Mouse (Mus musculus) liver, embryonic 12.5 days (tissue): ENCODE data around the gene Cdkn1b. TPM values are rescaled to one million over a fixed set of nuclear protein-coding genes. Genes with fewer than 3 reads are reported as not detected.

Experiments
- ATAC-seq: fragments of 200-750 bp; cut with Nextera tagmentation; 2 replicates; pipeline ENCODE4 v1.8.0; 2017; ENCODE audit warnings: moderate number of reproducible peaks, mild to moderate bottlenecking, moderate library complexity
- H3K27ac ChIP-seq: fragments of 300-500 bp; sonication (generic); 2 replicates; pipeline ENCODE4 v1.5.1; 2016; ENCODE audit warnings: mild to moderate bottlenecking
- H3K27me3 ChIP-seq: fragments of 300-500 bp; sonication (generic); replicated peaks from 2 replicates; pipeline ENCODE4 v1.6.1; 2016; ENCODE audit warnings: mild to moderate bottlenecking, moderate library complexity
- H3K36me3 ChIP-seq: fragments of 300-500 bp; sonication (generic); 2 replicates; pipeline ENCODE4 v1.6.1; 2016; ENCODE audit warnings: mild to moderate bottlenecking, moderate library complexity
- H3K4me1 ChIP-seq: fragments of 300-500 bp; sonication (generic); 2 replicates; pipeline ENCODE4 v1.6.1; 2016
- H3K4me2 ChIP-seq: fragments of 300-500 bp; sonication (generic); 2 replicates; pipeline ENCODE4 v1.6.1; 2016; ENCODE audit warnings: mild to moderate bottlenecking, moderate library complexity
- H3K4me3 ChIP-seq: fragments of 300-500 bp; sonication (generic); 2 replicates; pipeline ENCODE4 v1.5.1; 2016; ENCODE audit warnings: mild to moderate bottlenecking, moderate library complexity
- H3K9ac ChIP-seq: fragments of 300-500 bp; sonication (generic); 2 replicates; pipeline ENCODE4 v1.6.1; 2016; ENCODE audit warnings: mild to moderate bottlenecking, moderate library complexity
- H3K9me3 ChIP-seq: fragments of 300-500 bp; sonication (generic); replicated peaks from 2 replicates; pipeline ENCODE4 v1.6.1; 2016; ENCODE audit warnings: mild to moderate bottlenecking, moderate library complexity
- WGBS: fragments of 180-500 bp; shearing (Covaris S2); methylation state at CpG from one replicate; pipeline ENCODE4 v1.1.7; 2016; ENCODE audit not compliant: insufficient replicate concordance; 5-methylcytosine and 5-hydroxymethylcytosine counted together
- polyA plus RNA-seq: library from polyadenylated mRNA; unstranded; fragments of >200 nt; fragmentation: Nextera tagmentation; extraction: Ambion mirVana; gene quantifications from 2 replicates; pipeline ENCODE4 v1.2.1, GENCODE M21; 2016

The Cdkn1b gene
- polyA plus RNA-seq, 1 experiment from 2014 or later = 9.5 TPM

DNA sequence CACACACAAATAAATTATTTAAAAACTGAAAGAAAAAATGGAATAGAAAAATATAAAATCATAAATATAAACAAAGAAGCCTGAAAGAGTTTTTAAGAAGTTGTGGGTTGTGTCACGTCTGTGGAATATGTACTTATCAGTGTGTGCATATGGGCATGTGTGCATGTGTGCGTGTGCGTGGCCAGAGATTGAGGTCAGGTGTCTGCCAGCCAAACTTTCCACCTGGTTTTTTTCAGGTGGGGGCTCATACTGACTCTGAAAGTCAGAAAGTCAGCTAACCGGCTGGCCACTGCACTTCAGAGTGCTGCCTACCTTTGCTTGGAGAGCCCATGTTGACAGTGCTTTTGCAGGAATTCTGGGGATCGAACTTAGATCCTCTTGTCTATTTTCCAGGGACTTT, 14.1 kb downstream of the Cdkn1b start:
- peaks cover 50% of the 10 kb centered on the region for H3K36me3 ChIP-seq
- H3K4me1 ChIP-seq = peaks cover 59% of the 10 kb centered on the region
- ATAC-seq = no peak
- H3K9ac ChIP-seq = no peak overlapping the region; the same call in 1 of the 2 replicates
- H3K4me3 ChIP-seq = no peak overlapping the region
- H3K9me3 ChIP-seq = no peaks in the 10 kb centered on the region
- WGBS = 70% methylated on average over 5 of the region's 5 CpGs
- H3K27ac ChIP-seq = no peak overlapping the region
- H3K27me3 ChIP-seq = no peaks in the 10 kb centered on the region
- peak overlapping the region; percentile 96; the same call in 1 of the 2 replicates for H3K4me2 ChIP-seq

DNA sequence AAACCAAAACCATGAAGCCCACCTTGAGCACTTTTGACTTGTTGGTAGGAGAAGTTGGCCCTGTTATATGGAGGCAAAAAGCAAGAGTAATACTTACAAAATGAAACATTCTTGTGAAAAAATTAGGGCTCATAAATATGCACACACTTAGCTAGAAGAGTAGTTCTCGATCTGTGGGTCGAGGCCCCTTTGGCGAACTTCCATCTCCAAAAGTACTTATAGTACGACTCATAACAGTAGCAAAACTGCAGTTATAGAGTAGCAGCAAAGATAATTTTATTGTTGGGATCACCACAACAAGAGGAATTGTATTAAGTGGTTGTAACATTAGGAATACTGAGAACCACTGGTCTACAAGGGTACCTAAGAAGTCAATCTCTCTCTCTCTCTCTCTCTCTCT, 19.6 kb downstream of the Cdkn1b start:
- Histone ChIP-seq H3K9me3 (no peaks in the 10 kb centered on the region), H3K27me3 (no peaks in the 10 kb centered on the region), H3K4me1 (peaks cover 17% of the 10 kb centered on the region), H3K36me3 (peaks cover 77% of the 10 kb centered on the region), H3K9ac (no peak overlapping the region), H3K27ac (no peak overlapping the region), H3K4me3 (no peak overlapping the region), H3K4me2 (no peak overlapping the region)
- ATAC-seq = no peak
- WGBS = 74% methylated on average over 4 of the region's 4 CpGs

DNA sequence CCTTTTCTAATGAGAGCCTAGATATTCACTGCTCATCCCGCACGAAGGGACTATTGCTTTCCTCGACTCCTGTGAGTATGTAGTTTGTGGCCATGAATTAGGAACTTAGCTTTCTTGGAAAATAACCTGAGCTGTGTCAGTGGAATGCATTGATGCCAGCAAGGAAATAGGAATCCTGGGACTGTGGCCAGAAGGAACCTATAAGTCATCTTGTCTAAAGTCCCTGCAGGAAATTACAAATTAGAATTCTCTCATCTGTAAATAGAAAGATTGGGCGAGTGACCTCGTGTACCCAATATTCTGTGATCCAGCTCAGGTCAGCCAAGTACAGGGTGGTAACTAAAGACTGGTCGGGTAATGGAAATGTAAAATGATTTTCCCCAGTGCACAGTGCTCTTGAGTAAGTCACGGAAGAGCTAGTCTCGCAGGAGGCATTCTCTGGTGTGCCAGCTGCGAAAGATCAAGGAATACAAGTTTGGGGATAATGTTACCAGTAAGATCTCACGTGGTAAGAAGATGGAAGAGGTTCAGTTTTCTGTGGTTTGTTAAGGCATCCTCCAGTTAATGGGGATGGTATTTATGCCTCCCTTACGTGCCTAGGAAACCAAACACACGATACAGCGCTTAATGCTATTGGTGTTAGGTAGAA, 23.7 kb downstream of the Cdkn1b start:
- no peak overlapping the region for H3K27ac ChIP-seq
- 88% methylated on average over 13 of the region's 13 CpGs for WGBS
- no peaks in the 10 kb centered on the region for H3K27me3 ChIP-seq
- H3K4me2 ChIP-seq = no peak overlapping the region
- peaks cover 29% of the 10 kb centered on the region for H3K4me1 ChIP-seq
- no peak overlapping the region for H3K4me3 ChIP-seq
- ATAC-seq = no peak
- no peak overlapping the region for H3K9ac ChIP-seq
- peaks cover 87% of the 10 kb centered on the region for H3K36me3 ChIP-seq
- H3K9me3 ChIP-seq = no peaks in the 10 kb centered on the region

DNA sequence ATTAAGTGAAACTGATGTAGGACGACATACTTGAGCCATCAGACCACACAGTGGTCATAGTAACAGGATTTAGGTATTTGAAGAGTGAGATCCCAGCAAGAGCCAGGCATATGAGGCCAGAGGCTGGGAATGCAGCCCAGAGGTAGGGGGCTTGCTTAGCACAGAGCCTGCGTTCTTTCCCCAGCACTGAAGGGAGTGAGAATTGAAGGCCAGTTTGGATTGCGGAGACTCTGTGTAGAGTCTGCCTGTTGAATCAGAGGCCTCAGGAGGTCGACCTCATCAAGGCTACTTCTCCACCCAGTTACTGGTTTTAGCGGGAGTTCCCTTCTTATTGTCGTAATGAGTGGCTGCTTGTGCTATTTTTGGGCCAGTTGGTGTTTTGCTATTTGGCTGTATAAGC, 25.9 kb downstream of the Cdkn1b start:
- Histone ChIP-seq H3K27ac (peak overlapping the region; percentile 36; the same call in 1 of the 2 replicates), H3K9me3 (no peaks in the 10 kb centered on the region), H3K4me2 (no peak overlapping the region), H3K4me1 (peaks cover 42% of the 10 kb centered on the region), H3K27me3 (no peaks in the 10 kb centered on the region), H3K36me3 (peaks cover 84% of the 10 kb centered on the region), H3K4me3 (no peak overlapping the region), H3K9ac (no peak overlapping the region)
- 66% methylated on average over 6 of the region's 6 CpGs for WGBS
- ATAC-seq = no peak

DNA sequence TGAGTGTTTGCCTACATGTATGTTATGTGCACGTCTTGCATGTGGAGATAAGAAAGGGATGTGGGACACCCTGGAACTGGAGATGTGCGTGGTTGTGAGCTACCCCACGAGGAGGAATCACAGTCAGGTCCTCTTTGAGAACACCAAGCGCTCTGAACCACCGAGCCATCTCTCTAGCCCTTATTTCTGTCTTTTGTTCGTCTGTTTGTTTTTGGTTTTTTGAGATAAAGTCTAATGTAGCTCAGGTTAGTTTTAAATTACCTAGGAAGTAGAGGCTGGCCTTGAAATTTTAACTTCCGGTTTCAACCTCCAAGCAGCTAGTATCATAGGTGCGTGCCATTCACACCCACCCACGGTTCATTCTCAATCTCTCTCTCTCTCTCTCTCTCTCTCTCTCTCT, 26.7 kb downstream of the Cdkn1b start:
- Histone ChIP-seq H3K9ac (no peak overlapping the region), H3K9me3 (no peaks in the 10 kb centered on the region), H3K4me2 (no peak overlapping the region), H3K27ac (peak overlapping the region; percentile 15; the same call in 1 of the 2 replicates), H3K27me3 (no peaks in the 10 kb centered on the region), H3K36me3 (peaks cover 84% of the 10 kb centered on the region), H3K4me1 (peaks cover 50% of the 10 kb centered on the region), H3K4me3 (no peak overlapping the region)
- no peak for ATAC-seq
- WGBS = 79% methylated on average over 9 of the region's 9 CpGs

DNA sequence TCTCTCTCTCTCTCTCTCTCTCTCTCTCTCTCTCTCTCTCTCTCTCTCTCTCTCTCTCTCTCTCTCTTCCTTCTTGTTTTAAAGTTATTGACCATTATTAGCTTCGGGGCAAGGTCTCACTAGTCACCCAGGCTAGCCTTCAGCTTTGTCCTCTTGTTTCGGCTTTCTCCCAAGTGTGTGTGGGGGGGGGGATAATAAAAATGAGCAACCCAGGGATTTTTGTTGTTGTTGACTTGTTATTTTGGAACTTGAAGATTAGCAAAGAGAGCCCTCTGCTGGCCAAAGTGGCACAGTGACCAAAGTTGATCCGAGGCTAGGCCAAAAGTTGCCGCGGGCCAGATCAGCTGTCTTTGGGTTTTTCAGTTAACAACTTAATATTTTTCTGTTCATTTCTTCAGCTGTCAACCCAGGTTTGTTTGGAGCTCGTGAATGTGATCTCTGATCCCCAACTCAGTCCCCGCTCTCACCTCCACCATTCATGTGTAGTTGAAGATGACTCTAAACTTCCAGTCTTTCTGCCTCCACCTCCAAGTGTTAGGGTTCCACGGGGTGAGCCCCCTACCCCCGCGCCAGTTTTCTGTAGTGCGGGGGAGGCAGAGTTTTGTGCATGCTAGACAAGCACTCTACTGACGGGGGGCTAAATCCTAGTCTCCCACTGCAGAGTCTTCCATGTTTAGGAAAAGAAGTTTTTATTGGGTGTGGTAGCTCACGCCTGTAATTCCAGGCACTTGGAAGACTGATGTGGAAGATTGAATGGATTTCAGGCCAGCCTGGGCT, 27.3 kb downstream of the Cdkn1b start:
- no peak for ATAC-seq

DNA sequence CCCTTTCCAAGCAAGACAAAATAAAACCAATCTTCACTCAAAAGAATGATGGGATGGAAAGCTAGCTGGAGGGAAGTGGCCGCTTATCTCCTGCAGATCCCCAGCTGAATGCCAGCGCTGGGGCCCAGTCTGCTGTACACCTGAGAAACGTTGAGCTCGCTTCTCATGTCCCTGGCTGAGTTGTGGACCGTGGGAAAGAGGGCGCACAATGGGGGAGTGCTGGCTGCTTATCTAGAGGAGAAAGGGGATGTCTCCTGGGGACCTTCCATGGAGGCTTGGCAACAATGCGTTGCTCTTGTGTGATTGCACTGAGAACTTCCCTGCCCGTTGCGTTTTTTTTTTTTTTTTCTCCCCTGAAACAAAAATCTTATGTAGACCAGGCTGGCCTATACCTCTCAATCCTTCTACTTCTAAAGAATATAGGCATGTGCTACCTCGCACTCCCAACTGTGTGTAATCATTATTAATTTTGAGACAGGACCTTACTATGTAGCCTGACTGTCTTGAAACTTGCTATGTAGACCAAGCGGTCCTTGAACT, 28.4 kb downstream of the Cdkn1b start:
- 0 out of 2 replicates have a peak overlapping the region, but pooled peaks have one; percentile 1 for H3K27ac ChIP-seq
- no peak overlapping the region for H3K4me2 ChIP-seq
- H3K9ac ChIP-seq = no peak overlapping the region
- H3K4me3 ChIP-seq = no peak overlapping the region
- no peaks in the 10 kb centered on the region for H3K27me3 ChIP-seq
- no peak for ATAC-seq
- peaks cover 46% of the 10 kb centered on the region for H3K4me1 ChIP-seq
- 42% methylated on average over 11 of the region's 11 CpGs for WGBS
- H3K36me3 ChIP-seq = peaks cover 81% of the 10 kb centered on the region
- no peaks in the 10 kb centered on the region for H3K9me3 ChIP-seq

More for the DNA sequence above, 27.3 kb downstream of the Cdkn1b start:
- Histone ChIP-seq H3K4me1 (peaks cover 47% of the 10 kb centered on the region), H3K36me3 (peaks cover 83% of the 10 kb centered on the region), H3K9ac (no peak overlapping the region), H3K4me2 (peak overlapping the region; percentile 27; the same call in 1 of the 2 replicates), H3K27me3 (no peaks in the 10 kb centered on the region), H3K9me3 (no peaks in the 10 kb centered on the region), H3K27ac (no peak overlapping the region), H3K4me3 (no peak overlapping the region)
- WGBS = 40% methylated on average over 13 of the region's 13 CpGs

DNA sequence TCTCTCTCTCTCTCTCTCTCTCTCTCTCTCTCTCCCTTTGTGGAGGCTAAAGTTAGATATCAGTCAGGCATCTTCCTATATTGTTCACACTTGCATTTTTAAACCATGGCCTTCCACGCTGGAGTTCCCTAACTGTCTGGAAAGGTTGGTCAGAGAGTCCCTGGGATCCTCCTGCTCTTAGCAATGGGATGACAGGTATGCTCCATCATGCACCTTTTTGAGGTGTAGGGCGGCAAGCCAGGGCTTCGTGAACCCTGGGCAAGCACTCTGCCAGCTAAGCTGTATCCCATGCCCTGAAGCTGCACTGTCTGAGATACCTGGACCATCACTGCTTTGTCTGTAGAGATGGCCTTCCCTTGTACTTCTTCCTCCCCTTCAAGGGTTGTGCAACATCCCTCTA, 29.0 kb downstream of the Cdkn1b start:
- H3K9me3 ChIP-seq = no peaks in the 10 kb centered on the region
- H3K4me2 ChIP-seq = no peak overlapping the region
- H3K9ac ChIP-seq = no peak overlapping the region
- peaks cover 46% of the 10 kb centered on the region for H3K4me1 ChIP-seq
- no peak overlapping the region for H3K27ac ChIP-seq
- H3K4me3 ChIP-seq = no peak overlapping the region
- peaks cover 81% of the 10 kb centered on the region for H3K36me3 ChIP-seq
- no peak for ATAC-seq
- WGBS = 96% methylated on average over 3 of the region's 3 CpGs
- no peaks in the 10 kb centered on the region for H3K27me3 ChIP-seq

DNA sequence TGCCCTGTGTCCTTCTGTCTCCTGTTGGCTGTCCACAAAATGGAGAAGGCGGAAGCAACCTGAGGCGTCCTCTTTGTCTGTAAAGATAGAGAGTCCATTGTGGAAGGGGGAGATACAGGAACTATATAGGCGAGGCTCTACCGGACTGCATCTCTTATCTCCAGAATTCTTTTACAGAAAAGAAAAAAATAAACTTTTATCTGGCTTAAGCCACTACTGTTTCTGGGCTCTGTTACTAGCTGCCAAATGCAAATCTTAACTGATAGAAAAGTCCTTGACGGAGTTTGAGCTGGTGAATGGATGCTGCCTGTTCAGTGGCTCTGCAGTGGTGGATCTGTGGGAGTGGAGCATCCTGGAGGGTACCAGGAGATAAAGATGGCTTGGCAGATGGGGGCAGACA, 31.2 kb downstream of the Cdkn1b start:
- Histone ChIP-seq H3K4me2 (no peak overlapping the region), H3K9ac (no peak overlapping the region), H3K27me3 (no peaks in the 10 kb centered on the region), H3K27ac (peak overlapping the region; percentile 50; the same call in 1 of the 2 replicates), H3K4me1 (peaks cover 42% of the 10 kb centered on the region), H3K4me3 (no peak overlapping the region), H3K36me3 (peaks cover 75% of the 10 kb centered on the region), H3K9me3 (no peaks in the 10 kb centered on the region)
- 19% methylated on average over 5 of the region's 5 CpGs for WGBS
- ATAC-seq = peak; percentile 80

DNA sequence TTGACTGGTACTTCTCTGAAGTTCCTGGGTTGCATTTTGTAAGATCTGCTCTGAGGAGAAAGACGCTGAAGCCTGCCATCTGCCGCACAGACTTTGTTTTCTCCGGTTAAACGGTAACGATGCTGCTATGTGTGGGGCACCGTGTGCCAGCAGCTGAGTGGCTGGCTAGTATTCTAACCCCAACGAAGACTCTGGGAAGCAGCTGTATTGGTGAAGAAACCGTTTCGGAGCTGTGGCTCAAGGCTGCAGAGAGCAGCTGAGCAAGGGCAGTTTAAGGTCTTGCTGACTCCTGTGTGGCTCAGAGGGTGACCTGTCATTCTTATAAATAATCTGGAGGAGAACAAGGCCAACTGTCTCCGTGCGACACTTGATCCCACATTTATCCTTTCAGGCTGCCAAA, 33.8 kb downstream of the Cdkn1b start:
- Histone ChIP-seq H3K9me3 (no peaks in the 10 kb centered on the region), H3K9ac (no peak overlapping the region), H3K27ac (no peak overlapping the region), H3K4me1 (peaks cover 21% of the 10 kb centered on the region), H3K36me3 (peaks cover 71% of the 10 kb centered on the region), H3K4me3 (no peak overlapping the region), H3K4me2 (no peak overlapping the region), H3K27me3 (no peaks in the 10 kb centered on the region)
- ATAC-seq = no peak
- 88% methylated on average over 11 of the region's 11 CpGs for WGBS

DNA sequence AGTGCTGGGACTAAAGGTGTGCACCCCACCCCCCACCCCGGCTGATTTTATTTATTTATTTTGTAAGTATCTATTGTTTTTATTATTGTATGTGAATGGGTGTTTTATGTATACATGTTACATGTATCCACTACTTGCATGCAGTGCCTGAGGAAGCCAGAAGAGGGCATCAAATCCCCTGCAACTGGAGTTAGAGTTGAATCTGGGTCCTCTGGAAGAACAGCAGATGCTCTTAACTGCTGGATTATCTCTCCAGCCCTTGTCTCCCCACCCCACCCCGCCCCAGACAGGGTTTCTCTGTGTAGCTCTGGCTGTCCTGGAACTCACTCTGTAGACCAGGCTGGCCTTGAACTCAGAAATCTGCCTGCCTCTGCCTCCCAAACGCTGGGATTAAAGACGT, 36.2 kb downstream of the Cdkn1b start:
- 61% methylated on average over 4 of the region's 4 CpGs for WGBS
- Histone ChIP-seq H3K4me1 (peaks cover 5% of the 10 kb centered on the region; the same call in 1 of the 2 replicates), H3K36me3 (peaks cover 54% of the 10 kb centered on the region), H3K4me3 (no peak overlapping the region), H3K9ac (no peak overlapping the region), H3K4me2 (no peak overlapping the region), H3K9me3 (no peaks in the 10 kb centered on the region), H3K27ac (no peak overlapping the region), H3K27me3 (0 out of 2 replicates have a peak, but pooled peaks cover 5% of the 10 kb centered on the region)
- ATAC-seq = peak; percentile 38; the same call in 1 of the 2 replicates

DNA sequence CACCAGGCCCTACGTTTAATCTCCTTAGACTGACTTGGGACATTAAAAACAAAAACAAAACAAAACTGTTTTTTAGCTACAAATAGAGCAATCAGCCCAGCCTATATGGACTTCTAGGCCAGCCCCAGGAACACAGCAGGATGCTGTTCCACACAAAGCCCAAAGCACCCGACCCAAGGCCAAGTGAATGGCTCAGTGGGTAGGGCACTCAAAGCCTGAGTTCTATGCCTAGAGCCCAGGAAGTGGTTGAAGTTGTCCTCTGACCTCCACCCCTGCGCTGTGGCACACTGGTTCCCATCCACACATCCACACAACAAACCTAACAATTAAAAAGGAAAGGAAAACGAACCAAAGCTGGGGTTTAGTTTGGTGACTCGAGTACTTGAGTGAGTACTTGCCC, 41.1 kb downstream of the Cdkn1b start:
- H3K27me3 ChIP-seq = peaks cover 7% of the 10 kb centered on the region
- no peak overlapping the region for H3K4me3 ChIP-seq
- no peak overlapping the region for H3K9ac ChIP-seq
- H3K4me1 ChIP-seq = peaks cover 3% of the 10 kb centered on the region; the same call in 1 of the 2 replicates
- ATAC-seq = no peak
- H3K36me3 ChIP-seq = peaks cover 14% of the 10 kb centered on the region
- no peak overlapping the region for H3K4me2 ChIP-seq
- H3K9me3 ChIP-seq = no peaks in the 10 kb centered on the region
- WGBS = 53% methylated on average over 5 of the region's 5 CpGs
- H3K27ac ChIP-seq = no peak overlapping the region
